Mouse (Mus musculus) urinary bladder, postnatal 4 days (tissue): Measurements from ENCODE around the gene Rpl6.
"Not testable (repeated sequence)": the region's sequence is repeated elsewhere in the genome, so short reads cannot be mapped to it uniquely, and the experiment has no call there.

Experiments
- DNase-seq, 2 experiments: peaks; one replicate each; pipeline ENCODE4 v3.0.0; 2021 to 2022; ENCODE audit warnings: low spot score in 2 of 2

Gene Rpl6

GRCm38 (mm10) chr5:121224856-121225255, 20.6 kb downstream of the Rpl6 start:
- no peak for DNase-seq

GRCm38 (mm10) chr5:121225854-121226253, 21.6 kb downstream of the Rpl6 start:
- DNase-seq = no peak

- DNase-seq = no peak
Observed at GRCm38 (mm10) chr5:121226406-121226805, 22.1 kb downstream of the Rpl6 start.

- DNase-seq = no peak
Observed at GRCm38 (mm10) chr5:121226845-121227244, 22.6 kb downstream of the Rpl6 start.

GRCm38 (mm10) chr5:121227330-121227729, 23.0 kb downstream of the Rpl6 start:
- not testable (repeated sequence) for DNase-seq

- no peak for DNase-seq
Observed at GRCm38 (mm10) chr5:121229182-121229581, 24.9 kb downstream of the Rpl6 start.

- no peak for DNase-seq
Observed at GRCm38 (mm10) chr5:121230811-121231210, 26.5 kb downstream of the Rpl6 start.

- DNase-seq = no peak
Observed at GRCm38 (mm10) chr5:121232789-121233188, 28.5 kb downstream of the Rpl6 start.

- DNase-seq = no peak
Observed at GRCm38 (mm10) chr5:121233726-121234125, 29.4 kb downstream of the Rpl6 start.

GRCm38 (mm10) chr5:121236171-121236570, 31.9 kb downstream of the Rpl6 start:
- DNase-seq = no peak

- DNase-seq = no peak
Observed at GRCm38 (mm10) chr5:121238208-121238607, 33.9 kb downstream of the Rpl6 start.

- no peak for DNase-seq
Observed at GRCm38 (mm10) chr5:121239846-121240245, 35.6 kb downstream of the Rpl6 start.

- no peak for DNase-seq
Observed at GRCm38 (mm10) chr5:121241182-121241581, 36.9 kb downstream of the Rpl6 start.

GRCm38 (mm10) chr5:121242261-121242660, 38.0 kb downstream of the Rpl6 start:
- no peak for DNase-seq

GRCm38 (mm10) chr5:121242701-121243100, 38.4 kb downstream of the Rpl6 start:
- no peak for DNase-seq

- no peak for DNase-seq
Observed at GRCm38 (mm10) chr5:121243676-121244364, 39.5 kb downstream of the Rpl6 start.

GRCm38 (mm10) chr5:121244365-121244731, 40.1 kb downstream of the Rpl6 start:
- DNase-seq = no peak

GRCm38 (mm10) chr5:121245201-121245600, 40.9 kb downstream of the Rpl6 start:
- DNase-seq = no peak

- DNase-seq = no peak
Observed at GRCm38 (mm10) chr5:121248766-121249394, 44.6 kb downstream of the Rpl6 start.

GRCm38 (mm10) chr5:121249693-121250092, 45.4 kb downstream of the Rpl6 start:
- no peak for DNase-seq

- DNase-seq = no peak
Observed at GRCm38 (mm10) chr5:121251813-121252212, 47.5 kb downstream of the Rpl6 start.

- no peak for DNase-seq
Observed at GRCm38 (mm10) chr5:121253816-121254497, 49.7 kb downstream of the Rpl6 start.

GRCm38 (mm10) chr5:121254977-121255376, 50.7 kb downstream of the Rpl6 start:
- no peak for DNase-seq
